Mouse (Mus musculus) kidney, embryonic 16.5 days (tissue): ENCODE results near the gene Map2k6. TPM values are rescaled to one million over a fixed set of nuclear protein-coding genes. Genes with fewer than 3 reads are reported as not detected.
A peak's percentile ranks its signal among the peaks of the same experiment; 100 is the strongest.

Experiments
- ATAC-seq: fragments of 200-750 bp; cut with Nextera tagmentation; 2 replicates; pipeline ENCODE4 v1.8.0; 2017; ENCODE audit warnings: moderate TSS enrichment; ENCODE audit not compliant: low FRiP score, low TSS enrichment
- H3K27ac ChIP-seq: fragments of 300-500 bp; sonication (generic); 2 replicates; pipeline ENCODE4 v1.5.1; 2014; ENCODE audit warnings: low read length
- H3K27me3 ChIP-seq: fragments of 300-500 bp; sonication (generic); 2 replicates; pipeline ENCODE4 v1.6.1; 2014; ENCODE audit warnings: low read length, control low read depth, mixed read lengths; ENCODE audit not compliant: insufficient read depth
- H3K36me3 ChIP-seq: fragments of 300-500 bp; sonication (generic); 2 replicates; pipeline ENCODE4 v1.6.1; 2014; ENCODE audit warnings: low read length, control low read depth, mixed read lengths; ENCODE audit not compliant: insufficient read depth
- H3K4me1 ChIP-seq: fragments of 300-500 bp; sonication (generic); 2 replicates; pipeline ENCODE4 v1.6.1; 2014; ENCODE audit warnings: low read length, control low read depth, mixed read lengths; ENCODE audit not compliant: insufficient read depth
- H3K4me2 ChIP-seq: fragments of 300-500 bp; sonication (generic); replicated peaks from 2 replicates; pipeline ENCODE4 v1.6.1; 2014; ENCODE audit warnings: low read depth, low read length
- H3K4me3 ChIP-seq: fragments of 300-500 bp; sonication (generic); 2 replicates; pipeline ENCODE4 v1.5.1; 2014; ENCODE audit warnings: mild to moderate bottlenecking, low read length
- H3K9ac ChIP-seq: fragments of 300-500 bp; sonication (generic); replicated peaks from 2 replicates; pipeline ENCODE4 v1.6.1; 2014; ENCODE audit warnings: low read length
- H3K9me3 ChIP-seq: fragments of 300-500 bp; sonication (generic); 2 replicates; pipeline ENCODE4 v1.6.1; 2016; ENCODE audit warnings: low read length, control low read depth
- WGBS: fragments of 180-500 bp; shearing (Covaris S2); extraction: QIAGEN DNeasy Blood & Tissue Kit; methylation state at CpG from one replicate; pipeline ENCODE4 v1.1.7; 2014; 5-methylcytosine and 5-hydroxymethylcytosine counted together
- polyA plus RNA-seq: library from polyadenylated mRNA; unstranded; fragments of >200 nt; fragmentation: Nextera tagmentation; extraction: Ambion mirVana; gene quantifications from 2 replicates; pipeline ENCODE4 v1.2.1, GENCODE M21; 2015

Map2k6 gene
- polyA plus RNA-seq, 1 experiment from 2014 or later = 23.2 TPM

GRCm38 (mm10) chr11:110426572-110427145 is 27.7 kb downstream of the Map2k6 start:
- Histone ChIP-seq H3K4me3 (no peak overlapping the region), H3K27ac (peak overlapping the region; percentile 72), H3K9me3 (no peaks in the 10 kb centered on the region), H3K9ac (no peak overlapping the region), H3K4me2 (peak overlapping the region; percentile 14; the same call in 1 of the 2 replicates), H3K36me3 (no peaks in the 10 kb centered on the region), H3K27me3 (no peaks in the 10 kb centered on the region), H3K4me1 (peaks cover 22% of the 10 kb centered on the region)
- 45% methylated on average over 6 of the region's 6 CpGs for WGBS
- ATAC-seq = no peak

- H3K36me3 ChIP-seq = no peaks in the 10 kb centered on the region
- H3K9ac ChIP-seq = 0 out of 2 replicates have a peak overlapping the region, but pooled peaks have one; percentile 16
- H3K4me2 ChIP-seq = peak overlapping the region; percentile 14; the same call in 1 of the 2 replicates
- H3K27ac ChIP-seq = peak overlapping the region; percentile 72
- peaks cover 22% of the 10 kb centered on the region for H3K4me1 ChIP-seq
- H3K4me3 ChIP-seq = no peak overlapping the region
- H3K9me3 ChIP-seq = no peaks in the 10 kb centered on the region
- peak; percentile 73; the same call in 1 of the 2 replicates for ATAC-seq
- WGBS = 28% methylated on average over 11 of the region's 11 CpGs
- H3K27me3 ChIP-seq = no peaks in the 10 kb centered on the region
Measured at GRCm38 (mm10) chr11:110427159-110427561, 28.2 kb downstream of the Map2k6 start.

GRCm38 (mm10) chr11:110428999-110429398 is 30.1 kb downstream of the Map2k6 start:
- Histone ChIP-seq H3K27me3 (no peaks in the 10 kb centered on the region), H3K4me2 (0 out of 2 replicates have a peak overlapping the region, but pooled peaks have one; percentile 4), H3K36me3 (no peaks in the 10 kb centered on the region), H3K27ac (no peak overlapping the region), H3K4me1 (peaks cover 22% of the 10 kb centered on the region), H3K9me3 (no peaks in the 10 kb centered on the region), H3K4me3 (no peak overlapping the region), H3K9ac (no peak overlapping the region)
- ATAC-seq = peak; percentile 53; the same call in 1 of the 2 replicates
- 66% methylated on average over 6 of the region's 6 CpGs for WGBS

GRCm38 (mm10) chr11:110429837-110430418 is 31.0 kb downstream of the Map2k6 start:
- 73% methylated on average over 3 of the region's 3 CpGs for WGBS
- no peak overlapping the region for H3K4me2 ChIP-seq
- no peak for ATAC-seq
- H3K27ac ChIP-seq = no peak overlapping the region
- H3K9ac ChIP-seq = no peak overlapping the region
- no peaks in the 10 kb centered on the region for H3K27me3 ChIP-seq
- H3K4me1 ChIP-seq = peaks cover 22% of the 10 kb centered on the region
- H3K9me3 ChIP-seq = no peaks in the 10 kb centered on the region
- H3K4me3 ChIP-seq = no peak overlapping the region
- 0 out of 2 replicates have a peak, but pooled peaks cover 5% of the 10 kb centered on the region for H3K36me3 ChIP-seq

- H3K4me1 ChIP-seq = peaks cover 7% of the 10 kb centered on the region
- H3K9ac ChIP-seq = no peak overlapping the region
- 77% methylated on average over 8 of the region's 8 CpGs for WGBS
- no peak overlapping the region for H3K4me3 ChIP-seq
- H3K27ac ChIP-seq = no peak overlapping the region
- H3K4me2 ChIP-seq = no peak overlapping the region
- H3K36me3 ChIP-seq = 0 out of 2 replicates have a peak, but pooled peaks cover 5% of the 10 kb centered on the region
- H3K9me3 ChIP-seq = no peaks in the 10 kb centered on the region
- no peaks in the 10 kb centered on the region for H3K27me3 ChIP-seq
- ATAC-seq = no peak
Measured at GRCm38 (mm10) chr11:110435839-110436556, 37.1 kb downstream of the Map2k6 start.

GRCm38 (mm10) chr11:110436998-110437397 is 38.1 kb downstream of the Map2k6 start:
- H3K4me1 ChIP-seq = peaks cover 7% of the 10 kb centered on the region
- H3K27ac ChIP-seq = no peak overlapping the region
- H3K4me3 ChIP-seq = no peak overlapping the region
- no peak overlapping the region for H3K9ac ChIP-seq
- 86% methylated on average over 12 of the region's 12 CpGs for WGBS
- ATAC-seq = no peak
- H3K4me2 ChIP-seq = no peak overlapping the region
- peaks cover 6% of the 10 kb centered on the region; the same call in 1 of the 2 replicates for H3K36me3 ChIP-seq
- no peaks in the 10 kb centered on the region for H3K9me3 ChIP-seq
- no peaks in the 10 kb centered on the region for H3K27me3 ChIP-seq

GRCm38 (mm10) chr11:110438135-110438534 is 39.2 kb downstream of the Map2k6 start:
- Histone ChIP-seq H3K4me1 (peaks cover 7% of the 10 kb centered on the region), H3K27ac (no peak overlapping the region), H3K9me3 (no peaks in the 10 kb centered on the region), H3K4me2 (no peak overlapping the region), H3K9ac (no peak overlapping the region), H3K36me3 (peaks cover 8% of the 10 kb centered on the region; the same call in 1 of the 2 replicates), H3K27me3 (no peaks in the 10 kb centered on the region), H3K4me3 (no peak overlapping the region)
- 95% methylated on average over 3 of the region's 3 CpGs for WGBS
- no peak for ATAC-seq

- no peak overlapping the region for H3K4me2 ChIP-seq
- WGBS = 25% methylated on average over 4 of the region's 4 CpGs
Measured at GRCm38 (mm10) chr11:110438700-110439296, 39.9 kb downstream of the Map2k6 start.

GRCm38 (mm10) chr11:110439354-110439753 is 40.4 kb downstream of the Map2k6 start:
- Histone ChIP-seq H3K36me3 (peaks cover 8% of the 10 kb centered on the region; the same call in 1 of the 2 replicates), H3K9me3 (no peaks in the 10 kb centered on the region), H3K9ac (no peak overlapping the region), H3K4me3 (no peak overlapping the region), H3K27ac (no peak overlapping the region), H3K4me1 (peaks cover 7% of the 10 kb centered on the region), H3K27me3 (no peaks in the 10 kb centered on the region), H3K4me2 (no peak overlapping the region)
- WGBS = 25% methylated on average over 7 of the region's 7 CpGs
- ATAC-seq = no peak

More at GRCm38 (mm10) chr11:110438700-110439296, 39.9 kb downstream of the Map2k6 start:
- peaks cover 8% of the 10 kb centered on the region; the same call in 1 of the 2 replicates for H3K36me3 ChIP-seq
- H3K4me1 ChIP-seq = peaks cover 7% of the 10 kb centered on the region
- no peak overlapping the region for H3K27ac ChIP-seq
- no peak overlapping the region for H3K4me3 ChIP-seq
- no peaks in the 10 kb centered on the region for H3K27me3 ChIP-seq
- H3K9me3 ChIP-seq = no peaks in the 10 kb centered on the region
- no peak for ATAC-seq
- H3K9ac ChIP-seq = no peak overlapping the region
